Mouse (Mus musculus) right cerebral cortex, postnatal 25 days (tissue): ENCODE results near the gene Dld.

Experiments used
- DNase-seq: peaks from one replicate; pipeline ENCODE4 v3.0.0; 2022

Dld gene

GRCm38 (mm10) chr12:31350944-31351928 is at the start of gene Dld:
Gene Dld (minus strand): TSS chr12:31351453.
- peak; percentile 98 for DNase-seq

GRCm38 (mm10) chr12:31400821-31401220 is 49.6 kb upstream of the Dld start:
- DNase-seq = no peak

- DNase-seq = no peak
These were observed 46.5 kb upstream of the Dld start for GRCm38 (mm10) chr12:31397709-31398108.

GRCm38 (mm10) chr12:31395895-31396294 is 44.6 kb upstream of the Dld start:
- no peak for DNase-seq

- no peak for DNase-seq
These were observed 40.4 kb upstream of the Dld start for GRCm38 (mm10) chr12:31391696-31392095.

- no peak for DNase-seq
These were observed 39.3 kb upstream of the Dld start, which contains the start of gene Slc26a3 for GRCm38 (mm10) chr12:31390571-31390970. Gene Slc26a3 (plus strand): TSS chr12:31390871.

- no peak for DNase-seq
These were observed 36.0 kb upstream of the Dld start for GRCm38 (mm10) chr12:31387303-31387702.

GRCm38 (mm10) chr12:31382451-31382850 is 31.2 kb upstream of the Dld start:
- DNase-seq = no peak

GRCm38 (mm10) chr12:31380878-31381277 is 29.6 kb upstream of the Dld start:
- DNase-seq = no peak

- DNase-seq = no peak
These were observed 26.0 kb upstream of the Dld start for GRCm38 (mm10) chr12:31377241-31377640.

GRCm38 (mm10) chr12:31376326-31376950 is 25.2 kb upstream of the Dld start:
- DNase-seq = no peak

- no peak for DNase-seq
These were observed 24.0 kb upstream of the Dld start for GRCm38 (mm10) chr12:31375283-31375615.

GRCm38 (mm10) chr12:31374603-31375282 is 23.5 kb upstream of the Dld start:
- DNase-seq = peak; percentile 49

GRCm38 (mm10) chr12:31369656-31370055 is 18.4 kb upstream of the Dld start:
- no peak for DNase-seq

GRCm38 (mm10) chr12:31369118-31369517 is 17.9 kb upstream of the Dld start:
- no peak for DNase-seq

- no peak for DNase-seq
These were observed 16.5 kb upstream of the Dld start for GRCm38 (mm10) chr12:31367721-31368120.

- DNase-seq = no peak
These were observed 15.2 kb upstream of the Dld start for GRCm38 (mm10) chr12:31366428-31366827.

GRCm38 (mm10) chr12:31350191-31350943 is 886 bp downstream of the Dld start:
- DNase-seq = no peak

GRCm38 (mm10) chr12:31333261-31333660 is 18.0 kb downstream of the Dld start:
- DNase-seq = no peak

GRCm38 (mm10) chr12:31327139-31327538 is 24.1 kb downstream of the Dld start:
- no peak for DNase-seq

GRCm38 (mm10) chr12:31323136-31323695 is 28.0 kb downstream of the Dld start:
- no peak for DNase-seq

GRCm38 (mm10) chr12:31321532-31321931 is 29.7 kb downstream of the Dld start:
- no peak for DNase-seq
